Mouse (Mus musculus): Measurements from ENCODE around the gene Ttyh2.

DNA sequence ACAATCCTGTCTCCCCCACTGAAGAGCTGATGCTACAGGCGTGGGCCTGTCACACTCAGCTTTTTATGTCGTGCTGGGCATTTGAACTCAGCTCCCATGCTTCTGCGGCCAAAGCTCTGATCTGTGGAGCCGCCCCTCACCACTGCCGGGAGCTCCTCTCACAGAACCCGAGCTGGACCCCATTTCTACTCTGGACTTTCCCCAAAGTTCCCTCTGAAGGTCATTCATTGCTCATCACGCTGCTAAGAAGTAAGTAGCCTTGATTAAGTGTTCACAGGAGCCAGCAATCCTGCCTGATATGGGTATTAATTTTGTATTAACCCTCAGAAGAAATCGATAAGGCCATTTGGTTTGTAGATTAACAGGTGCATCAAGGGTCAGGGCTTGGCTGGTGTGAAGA, 47.2 kb downstream of the Ttyh2 start:
- TF ChIP-seq CTCF (IDR thresholded peaks at IDR 0.05; ENCODE audit: borderline replicate concordance, insufficient read depth, low read depth, low read length) (no peak), POLR2A (IDR thresholded peaks at IDR 0.05; ENCODE audit: borderline replicate concordance, insufficient read depth, low read length) (no peak)

Measured in cerebellum, adult 2 months (tissue).